Mouse (Mus musculus) lung, postnatal 0 days (tissue): ENCODE measurements around the gene Prpf18.

Source experiments
- CTCF ChIP-seq: IDR thresholded peaks from 2 replicates; pipeline ENCODE4 v1.5.1; 2016; ENCODE audit warnings: antibody characterized with exemption, mild to moderate bottlenecking
- EP300 ChIP-seq: IDR thresholded peaks from 2 replicates; pipeline ENCODE4 v1.6.1; 2016; ENCODE audit warnings: antibody characterized with exemption, mild to moderate bottlenecking, control low read depth

DNA sequence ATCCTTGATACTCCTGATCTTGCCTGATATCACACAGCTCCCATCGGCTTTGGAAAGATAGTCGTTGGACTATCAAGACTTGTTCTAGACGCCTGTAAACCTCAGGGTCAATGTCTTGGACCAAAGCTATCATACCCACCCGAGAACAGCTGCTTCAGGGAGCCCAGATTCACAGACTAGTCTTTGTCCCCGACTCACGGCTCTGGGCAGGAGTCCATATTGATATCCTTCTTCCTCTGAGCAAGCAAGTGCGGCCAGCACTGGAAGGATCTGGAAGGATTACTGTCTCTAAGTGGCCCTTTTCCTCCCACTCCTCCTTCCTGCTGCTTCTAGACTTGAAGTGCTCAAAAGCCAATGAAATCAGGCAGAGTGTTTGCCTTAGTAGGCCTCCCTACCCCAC is 59.2 kb downstream of the Prpf18 start:
- TF ChIP-seq CTCF = no peak
- no peak for TF ChIP-seq EP300
